Mouse (Mus musculus) kidney, postnatal 10 days (tissue): ENCODE data around the gene Mag.
A peak's percentile ranks its signal among the peaks of the same experiment; 100 is the strongest.

ENCODE experiments used
- DNase-seq: peaks from one replicate; pipeline ENCODE4 v3.0.0; 2021; ENCODE audit warnings: mixed read lengths

Mag gene

GRCm38 (mm10) chr7:30861464-30861863 is 53.2 kb downstream of the Mag start, which contains the start of gene Ffar1:
TSS of gene Ffar1 (minus strand) at chr7:30861564.
- DNase-seq, result no peak

- DNase-seq, result peak; percentile 72
Measured at GRCm38 (mm10) chr7:30859635-30860402, 54.9 kb downstream of the Mag start.

GRCm38 (mm10) chr7:30859290-30859634 is 55.4 kb downstream of the Mag start:
- peak; percentile 87 for DNase-seq

- no peak for DNase-seq
Measured at GRCm38 (mm10) chr7:30857746-30858145, 56.9 kb downstream of the Mag start.

- no peak for DNase-seq
Measured at GRCm38 (mm10) chr7:30856078-30856477, 58.6 kb downstream of the Mag start, which contains the start of gene Ffar3. TSS of gene Ffar3 (minus strand) at chr7:30856178.

GRCm38 (mm10) chr7:30851421-30851820 is 63.3 kb downstream of the Mag start:
- no peak for DNase-seq
